Mouse (Mus musculus): ENCODE measurements at regions not wholly inside any gene's neighbourhood (a gene's known extent, or its start where the extent isn't known, plus 50 kb on each side); places are given as distances from the start of the nearest gene placed in this dataset.

- no peak for DNase-seq (ENCODE audit: low read depth, low spot score)
- 57% methylated on average over 9 of the region's 9 CpGs for WGBS
Measured at GRCm38 (mm10) chrX:11387200-11387940, 59.7 kb downstream of the H2al1j start.

GRCm38 (mm10) chrX:11388860-11389259, 61.2 kb downstream of the H2al1j start:
- 74% methylated on average over 9 of the region's 9 CpGs for WGBS

GRCm38 (mm10) chrX:11400406-11400805, 72.8 kb downstream of the H2al1j start:
- 79% methylated on average over 3 of the region's 3 CpGs for WGBS
- DNase-seq (ENCODE audit: low read depth, low spot score) = no peak

More at GRCm38 (mm10) chrX:11388860-11389259, 61.2 kb downstream of the H2al1j start:
- DNase-seq (ENCODE audit: low read depth, low spot score) = no peak

GRCm38 (mm10) chrX:11404369-11404768, 76.7 kb downstream of the H2al1j start:
- no peak for DNase-seq (ENCODE audit: low read depth, low spot score)
- WGBS = 70% methylated on average over 4 of the region's 4 CpGs

- no peak for DNase-seq (ENCODE audit: low read depth, low spot score)
- 49% methylated on average over 5 of the region's 5 CpGs for WGBS
Measured at GRCm38 (mm10) chrX:11412316-11412826, 84.7 kb downstream of the H2al1j start.

GRCm38 (mm10) chrX:11415662-11416061, 88.0 kb downstream of the H2al1j start:
- WGBS = 51% methylated on average over 4 of the region's 4 CpGs
- DNase-seq (ENCODE audit: low read depth, low spot score) = no peak

GRCm38 (mm10) chrX:11416510-11416909, 88.9 kb downstream of the H2al1j start:
- WGBS = 86% methylated on average over 3 of the region's 3 CpGs
- no peak for DNase-seq (ENCODE audit: low read depth, low spot score)

GRCm38 (mm10) chrX:11417861-11418260, 90.2 kb downstream of the H2al1j start:
- 62% methylated on average over 4 of the region's 4 CpGs for WGBS
- no peak for DNase-seq (ENCODE audit: low read depth, low spot score)

GRCm38 (mm10) chrX:11418261-11418660, 90.6 kb downstream of the H2al1j start:
- DNase-seq (ENCODE audit: low read depth, low spot score) = no peak

GRCm38 (mm10) chrX:11419162-11419631, 91.6 kb downstream of the H2al1j start:
- WGBS = 65% methylated on average over 5 of the region's 5 CpGs
- no peak for DNase-seq (ENCODE audit: low read depth, low spot score)

More at GRCm38 (mm10) chrX:11418261-11418660, 90.6 kb downstream of the H2al1j start:
- WGBS = 74% methylated on average over 10 of the region's 10 CpGs

GRCm38 (mm10) chrX:11432403-11433004, 104.9 kb downstream of the H2al1j start:
- no peak for DNase-seq (ENCODE audit: low read depth, low spot score)
- WGBS = 82% methylated on average over 12 of the region's 12 CpGs

- 66% methylated on average over 6 of the region's 6 CpGs for WGBS
- no peak for DNase-seq (ENCODE audit: low read depth, low spot score)
Measured at GRCm38 (mm10) chrX:11435338-11435737, 107.7 kb downstream of the H2al1j start.

GRCm38 (mm10) chrX:11437151-11437944, 109.7 kb downstream of the H2al1j start:
- no peak for DNase-seq (ENCODE audit: low read depth, low spot score)
- 64% methylated on average over 12 of the region's 12 CpGs for WGBS

GRCm38 (mm10) chrX:11443543-11443942, 115.9 kb downstream of the H2al1j start:
- 72% methylated on average over 7 of the region's 7 CpGs for WGBS
- DNase-seq (ENCODE audit: low read depth, low spot score) = no peak

- 45% methylated on average over 10 of the region's 10 CpGs for WGBS
Measured at GRCm38 (mm10) chrX:11444261-11444725, 116.7 kb downstream of the H2al1j start.

GRCm38 (mm10) chrX:11448711-11449110, 121.1 kb downstream of the H2al1j start:
- DNase-seq (ENCODE audit: low read depth, low spot score) = no peak
- WGBS = 62% methylated on average over 4 of the region's 4 CpGs

More at GRCm38 (mm10) chrX:11444261-11444725, 116.7 kb downstream of the H2al1j start:
- DNase-seq (ENCODE audit: low read depth, low spot score) = no peak

GRCm38 (mm10) chrX:11458521-11458920, 130.9 kb downstream of the H2al1j start:
- 56% methylated on average over 4 of the region's 4 CpGs for WGBS
- DNase-seq (ENCODE audit: low read depth, low spot score) = no peak

- DNase-seq (ENCODE audit: low read depth, low spot score) = no peak
- WGBS = 36% methylated on average over 3 of the region's 3 CpGs
Measured at GRCm38 (mm10) chrX:11463955-11464511, 136.4 kb downstream of the H2al1j start.

GRCm38 (mm10) chrX:11466191-11466590, 138.6 kb downstream of the H2al1j start:
- no peak for DNase-seq (ENCODE audit: low read depth, low spot score)
- 88% methylated on average over 4 of the region's 4 CpGs for WGBS

All from large intestine, adult 2 months (tissue).